Mouse (Mus musculus) forebrain, embryonic 11.5 days (tissue): ENCODE measurements around the gene Dnah3. TPM values are rescaled to one million over a fixed set of nuclear protein-coding genes. Genes with fewer than 3 reads are reported as not detected.

ENCODE experiments used
- ATAC-seq: fragments of 200-750 bp; cut with Nextera tagmentation; replicated peaks from 2 replicates; pipeline ENCODE4 v1.8.0; 2017; ENCODE audit warnings: moderate TSS enrichment; ENCODE audit not compliant: low FRiP score
- DNase-seq: peaks from one replicate; pipeline ENCODE4 v3.0.0-alpha.2; 2017; ENCODE audit warnings: low spot score
- H3K27ac ChIP-seq: fragments of 300-500 bp; sonication (generic); 2 replicates; pipeline ENCODE4 v1.5.1; 2014; ENCODE audit warnings: low read depth, low read length
- H3K27me3 ChIP-seq: fragments of 300-500 bp; sonication (generic); 2 replicates; pipeline ENCODE4 v1.6.1; 2014; ENCODE audit warnings: mild to moderate bottlenecking, low read length, mixed read lengths; ENCODE audit not compliant: control insufficient read depth, insufficient read depth
- H3K36me3 ChIP-seq: fragments of 300-500 bp; sonication (generic); 2 replicates; pipeline ENCODE4 v1.6.1; 2014; ENCODE audit warnings: mild to moderate bottlenecking, low read length, moderate library complexity, mixed read lengths; ENCODE audit not compliant: control insufficient read depth, insufficient read depth
- H3K4me1 ChIP-seq: fragments of 300-500 bp; sonication (generic); replicated peaks from 2 replicates; pipeline ENCODE4 v1.6.1; 2014; ENCODE audit warnings: low read length, mixed read lengths; ENCODE audit not compliant: control insufficient read depth, insufficient read depth
- H3K4me2 ChIP-seq: fragments of 300-500 bp; sonication (generic); 2 replicates; pipeline ENCODE4 v1.6.1; 2014; ENCODE audit warnings: low read depth, mild to moderate bottlenecking, low read length, moderate library complexity, mixed read lengths; ENCODE audit not compliant: severe bottlenecking
- H3K4me3 ChIP-seq: fragments of 300-500 bp; sonication (generic); 2 replicates; pipeline ENCODE4 v1.5.1; 2014; ENCODE audit warnings: low read depth, low read length
- H3K9ac ChIP-seq: fragments of 300-500 bp; sonication (generic); 2 replicates; pipeline ENCODE4 v1.6.1; 2014; ENCODE audit warnings: low read length
- H3K9me3 ChIP-seq: fragments of 300-500 bp; sonication (generic); 2 replicates; pipeline ENCODE4 v1.6.1; 2016; ENCODE audit warnings: low read length, mixed read lengths; ENCODE audit not compliant: control insufficient read depth
- WGBS: fragments of 180-500 bp; shearing (Covaris S2); extraction: QIAGEN DNeasy Blood & Tissue Kit; methylation state at CpG from one replicate; pipeline ENCODE4 v1.1.7; 2014; 5-methylcytosine and 5-hydroxymethylcytosine counted together
- polyA plus RNA-seq: library from polyadenylated mRNA; unstranded; fragments of >200 nt; fragmentation: Nextera tagmentation; extraction: Ambion mirVana; gene quantifications from 2 replicates; pipeline ENCODE4 v1.2.1, GENCODE M21; 2014

Dnah3 gene
- polyA plus RNA-seq, 1 experiment from 2014 or later, result 0.07 TPM

DNA sequence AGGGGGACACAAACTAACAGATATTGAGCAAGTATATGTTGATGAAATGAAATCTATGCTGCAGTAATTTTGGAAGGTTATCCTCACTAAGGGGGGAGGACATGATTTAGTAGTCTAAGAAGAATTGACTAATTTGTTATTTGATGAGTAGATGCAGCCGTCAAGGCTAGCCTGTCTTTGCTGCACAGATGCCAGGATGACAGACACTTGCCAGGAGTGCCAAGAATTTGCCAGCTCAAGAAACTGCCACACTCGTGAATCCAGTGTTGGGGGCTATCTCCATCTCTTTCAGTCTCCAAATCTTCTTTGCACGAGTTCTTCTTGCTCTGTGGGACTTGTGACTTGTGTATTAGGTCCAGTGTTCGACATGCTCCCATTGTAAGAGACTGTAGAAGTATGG is 136.0 kb downstream of the Dnah3 start:
- ATAC-seq (no peak), DNase-seq (no peak)
- H3K4me1 ChIP-seq, result no peaks in the 10 kb centered on the region
- no peak overlapping the region for H3K4me3 ChIP-seq
- H3K9ac ChIP-seq, result no peak overlapping the region
- no peak overlapping the region for H3K4me2 ChIP-seq
- no peaks in the 10 kb centered on the region for H3K9me3 ChIP-seq
- WGBS, result 73% methylated on average over 4 of the region's 4 CpGs
- no peaks in the 10 kb centered on the region for H3K27me3 ChIP-seq
- no peak overlapping the region for H3K27ac ChIP-seq
- no peaks in the 10 kb centered on the region for H3K36me3 ChIP-seq

DNA sequence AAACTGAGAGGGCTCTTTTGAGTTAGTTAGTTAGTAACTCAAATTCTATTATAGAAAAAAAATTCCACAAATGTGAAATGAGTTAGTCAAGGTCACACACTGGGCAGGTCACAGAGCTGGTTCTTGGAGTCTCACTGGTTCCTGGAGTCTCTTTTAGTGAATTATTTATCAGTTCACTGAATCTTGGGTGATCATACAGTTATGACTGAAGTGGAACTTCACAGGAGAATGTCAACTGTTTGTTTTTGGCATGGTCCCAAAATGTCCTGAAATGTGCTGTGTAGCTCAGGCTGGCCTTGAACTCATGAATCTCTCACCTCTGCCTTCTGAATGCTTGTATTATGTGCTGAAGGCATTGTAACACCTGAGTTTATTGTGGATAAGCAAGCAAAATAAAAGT is 137.7 kb downstream of the Dnah3 start:
- Histone ChIP-seq H3K4me2 (no peak overlapping the region), H3K9me3 (no peaks in the 10 kb centered on the region), H3K9ac (no peak overlapping the region), H3K36me3 (no peaks in the 10 kb centered on the region), H3K27me3 (no peaks in the 10 kb centered on the region), H3K27ac (no peak overlapping the region), H3K4me3 (no peak overlapping the region), H3K4me1 (no peaks in the 10 kb centered on the region)
- ATAC-seq (no peak), DNase-seq (no peak)

DNA sequence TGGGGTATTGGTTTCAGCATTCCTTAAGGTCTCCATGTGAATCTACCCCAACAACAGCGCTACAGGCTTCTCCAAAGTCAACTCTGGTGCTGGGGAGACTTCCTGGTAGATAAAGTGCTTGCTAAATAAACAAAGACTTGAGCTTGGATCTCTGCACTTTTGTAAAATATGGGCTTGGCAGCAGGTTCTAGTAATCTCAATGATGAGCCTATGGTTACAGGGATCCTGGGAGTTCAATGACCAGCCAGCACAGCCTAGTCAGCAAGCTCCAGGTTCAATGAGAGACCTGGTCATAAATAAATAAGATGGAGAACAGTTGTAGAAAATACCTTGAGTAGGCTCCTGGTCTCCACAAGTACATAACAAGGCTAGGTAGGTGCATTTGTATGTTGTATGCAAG is 141.0 kb downstream of the Dnah3 start:
- Histone ChIP-seq H3K4me1 (no peaks in the 10 kb centered on the region), H3K4me2 (no peak overlapping the region), H3K27me3 (no peaks in the 10 kb centered on the region), H3K4me3 (no peak overlapping the region), H3K27ac (no peak overlapping the region), H3K9ac (no peak overlapping the region), H3K36me3 (no peaks in the 10 kb centered on the region), H3K9me3 (no peaks in the 10 kb centered on the region)
- no peak for ATAC-seq
- no peak for DNase-seq
- 78% methylated on average over 1 of the region's 1 CpGs for WGBS

DNA sequence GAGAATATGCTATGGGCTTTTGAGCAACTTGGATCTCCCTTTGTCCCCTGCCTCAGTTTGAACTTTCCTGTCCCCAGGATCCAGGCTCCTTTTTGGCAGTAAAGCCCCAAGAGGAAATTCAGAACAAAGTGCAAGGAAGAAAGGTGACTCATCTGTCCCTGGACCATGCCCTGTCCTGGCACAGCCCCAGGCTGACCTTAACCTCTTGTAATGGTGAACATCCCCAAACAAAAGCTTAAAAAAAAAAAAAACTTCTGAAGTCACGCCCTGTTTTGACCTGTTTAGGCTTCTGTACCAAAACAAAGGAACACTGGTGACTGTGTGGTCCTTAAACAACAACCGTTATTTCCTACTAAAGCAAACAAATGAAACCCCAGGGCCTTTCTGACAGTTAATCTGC is 153.5 kb downstream of the Dnah3 start:
- Histone ChIP-seq H3K27me3 (no peaks in the 10 kb centered on the region), H3K36me3 (no peaks in the 10 kb centered on the region), H3K27ac (no peak overlapping the region), H3K9ac (no peak overlapping the region), H3K4me3 (no peak overlapping the region), H3K9me3 (no peaks in the 10 kb centered on the region), H3K4me2 (no peak overlapping the region), H3K4me1 (no peaks in the 10 kb centered on the region)
- ATAC-seq, result no peak
- WGBS, result 62% methylated on average over 2 of the region's 2 CpGs
- DNase-seq, result no peak

DNA sequence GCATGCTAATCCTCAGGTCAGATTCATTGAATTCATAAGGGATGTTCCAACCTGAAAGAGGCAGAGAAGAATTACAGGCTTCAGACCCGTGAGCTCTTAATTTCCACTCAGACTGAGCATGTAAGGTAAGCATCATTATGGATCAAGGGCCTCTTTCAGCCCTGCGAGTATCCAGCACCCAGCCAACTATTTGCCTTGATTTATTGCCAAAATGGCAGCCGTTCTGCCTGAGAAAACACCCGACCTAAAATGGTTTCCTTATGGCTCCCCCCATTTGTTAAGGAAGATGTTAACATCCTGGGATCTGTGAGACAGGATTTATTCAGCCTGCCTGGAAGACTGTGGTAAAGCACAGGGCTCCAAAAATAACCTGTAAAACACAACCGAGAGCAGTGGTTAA is 158.0 kb downstream of the Dnah3 start:
- 88% methylated on average over 5 of the region's 5 CpGs for WGBS
- Histone ChIP-seq H3K36me3 (no peaks in the 10 kb centered on the region), H3K9me3 (no peaks in the 10 kb centered on the region), H3K4me1 (no peaks in the 10 kb centered on the region), H3K4me2 (no peak overlapping the region), H3K9ac (no peak overlapping the region), H3K27me3 (no peaks in the 10 kb centered on the region), H3K27ac (no peak overlapping the region), H3K4me3 (no peak overlapping the region)
- no peak for DNase-seq
- no peak for ATAC-seq

DNA sequence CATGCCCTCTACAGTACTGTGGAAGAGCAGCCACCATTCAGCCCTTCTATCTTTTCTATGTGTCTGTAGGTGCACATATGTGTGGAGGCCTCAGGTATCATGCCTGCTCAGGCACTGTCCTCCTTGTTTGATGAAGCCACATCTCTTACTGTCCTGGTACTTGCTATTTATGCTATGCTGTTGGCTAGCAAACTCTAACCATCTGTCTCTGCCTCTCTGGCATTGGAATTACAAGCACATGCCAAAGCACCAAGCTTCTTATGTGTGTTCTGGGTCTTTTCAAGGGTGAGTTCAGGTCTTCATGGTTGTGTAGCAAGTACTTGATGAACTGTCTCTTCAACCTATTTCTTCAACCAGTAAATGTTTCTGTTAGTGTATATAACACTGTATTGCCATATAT is 158.8 kb downstream of the Dnah3 start:
- ATAC-seq (no peak), DNase-seq (no peak)
- H3K4me2 ChIP-seq, result no peak overlapping the region
- no peaks in the 10 kb centered on the region for H3K27me3 ChIP-seq
- no peak overlapping the region for H3K27ac ChIP-seq
- no peaks in the 10 kb centered on the region for H3K36me3 ChIP-seq
- no peaks in the 10 kb centered on the region for H3K9me3 ChIP-seq
- no peak overlapping the region for H3K9ac ChIP-seq
- H3K4me3 ChIP-seq, result no peak overlapping the region
- no peaks in the 10 kb centered on the region for H3K4me1 ChIP-seq

DNA sequence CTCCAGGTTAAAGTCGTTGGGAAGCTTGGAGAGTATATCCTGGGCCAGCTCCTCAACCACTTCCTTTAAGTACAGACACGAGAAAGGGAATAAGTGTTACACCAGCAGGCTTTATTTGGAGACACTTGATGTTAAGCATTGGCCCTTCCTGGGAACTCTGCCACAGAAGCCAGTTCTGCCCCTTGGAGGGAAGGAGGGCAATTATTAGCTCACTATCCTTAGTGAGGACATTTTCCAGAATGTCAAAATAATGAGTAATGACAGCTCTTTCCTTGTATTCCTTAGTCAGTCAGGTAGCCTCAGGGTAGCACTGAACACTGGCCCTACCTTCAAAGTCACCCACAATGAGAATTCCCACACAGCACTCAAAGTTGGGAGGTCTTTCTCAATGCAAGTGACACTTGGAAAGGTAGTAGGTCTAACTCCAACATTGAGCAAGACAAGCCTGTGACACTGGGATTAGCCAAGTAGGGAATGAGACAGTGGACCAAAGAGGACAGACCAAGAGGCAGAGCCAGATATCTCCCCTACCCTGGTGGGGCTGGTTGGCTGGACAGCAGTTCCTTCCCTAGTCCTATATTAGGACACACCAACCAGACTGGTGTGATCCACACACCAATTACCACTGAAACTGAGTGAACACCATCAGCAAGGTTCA is 166.2 kb downstream of the Dnah3 start:
- Histone ChIP-seq H3K9me3 (no peaks in the 10 kb centered on the region), H3K27me3 (no peaks in the 10 kb centered on the region), H3K4me2 (no peak overlapping the region), H3K9ac (no peak overlapping the region), H3K4me3 (no peak overlapping the region), H3K36me3 (no peaks in the 10 kb centered on the region), H3K27ac (no peak overlapping the region), H3K4me1 (no peaks in the 10 kb centered on the region)
- no peak for DNase-seq
- ATAC-seq, result no peak
- WGBS, result 72% methylated on average over 2 of the region's 2 CpGs

DNA sequence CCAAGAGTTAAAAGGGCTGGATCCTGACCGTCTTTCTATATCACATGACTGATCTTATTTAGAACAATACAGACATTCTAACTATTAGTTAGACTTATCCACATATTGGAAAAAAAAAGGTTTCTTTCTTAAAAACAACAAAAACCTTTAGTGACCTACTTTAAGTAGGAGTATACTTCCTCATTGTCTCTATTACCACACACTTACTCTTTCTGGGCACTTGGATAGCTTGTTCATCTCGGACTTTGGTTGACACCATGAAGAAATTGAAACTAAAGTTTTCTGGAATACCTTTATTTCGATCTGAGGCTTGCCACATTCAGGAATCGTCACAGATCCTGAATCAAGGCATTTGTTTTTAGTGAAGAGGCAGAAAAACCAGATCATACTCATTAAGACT is 174.0 kb downstream of the Dnah3 start:
- no peak for DNase-seq
- ATAC-seq, result no peak
- Histone ChIP-seq H3K27ac (no peak overlapping the region), H3K4me3 (no peak overlapping the region), H3K9ac (no peak overlapping the region), H3K36me3 (no peaks in the 10 kb centered on the region), H3K4me1 (no peaks in the 10 kb centered on the region), H3K27me3 (no peaks in the 10 kb centered on the region), H3K9me3 (no peaks in the 10 kb centered on the region), H3K4me2 (no peak overlapping the region)
- 80% methylated on average over 4 of the region's 4 CpGs for WGBS

DNA sequence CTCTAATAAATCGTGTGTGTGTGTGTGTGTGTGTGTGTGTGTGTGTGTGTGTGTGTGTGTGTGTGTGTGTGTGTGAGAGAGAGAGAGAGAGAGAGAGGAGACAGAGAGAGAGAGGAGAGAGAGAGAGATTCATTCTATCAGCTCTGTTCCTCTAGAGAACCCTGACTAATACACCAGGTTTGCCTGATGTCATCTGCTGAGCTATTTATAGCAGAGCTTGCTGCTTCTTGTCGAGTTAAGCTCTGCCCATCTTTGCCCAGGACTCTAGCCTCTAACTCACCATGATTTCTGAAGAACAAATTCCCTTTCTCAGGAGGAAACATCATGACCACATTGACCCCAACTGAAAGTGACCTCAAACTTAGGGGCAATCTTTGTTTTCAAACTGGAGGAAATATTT is 174.6 kb downstream of the Dnah3 start:
- Histone ChIP-seq H3K27me3 (no peaks in the 10 kb centered on the region), H3K9ac (no peak overlapping the region), H3K9me3 (no peaks in the 10 kb centered on the region), H3K4me3 (no peak overlapping the region), H3K4me2 (no peak overlapping the region), H3K4me1 (no peaks in the 10 kb centered on the region), H3K36me3 (no peaks in the 10 kb centered on the region), H3K27ac (no peak overlapping the region)
- ATAC-seq (no peak), DNase-seq (no peak)
- WGBS, result 60% methylated on average over 2 of the region's 2 CpGs
